Mouse (Mus musculus): ENCODE measurements at regions not wholly inside any gene's neighbourhood (a gene's known extent, or its start where the extent isn't known, plus 50 kb on each side); places are given as distances from the start of the nearest gene placed in this dataset.

DNA sequence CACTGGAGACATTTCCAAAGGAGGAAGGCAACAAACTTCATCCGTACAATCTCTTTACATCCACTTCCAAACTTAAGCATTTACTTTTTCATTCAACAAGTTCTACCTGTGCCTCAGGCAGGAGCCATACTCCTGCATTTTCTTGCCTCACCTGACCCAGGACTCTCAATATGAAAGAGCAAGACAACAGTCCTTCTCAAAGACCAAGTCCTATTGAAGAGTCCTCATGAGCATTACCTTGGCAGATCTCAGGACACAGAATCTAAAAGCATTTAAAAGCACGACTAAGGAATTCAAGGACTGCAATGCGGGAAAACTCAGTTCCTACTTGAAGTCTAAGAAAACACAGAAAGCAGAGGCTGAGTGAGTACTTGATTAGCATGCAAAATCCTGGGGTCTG is 286.5 kb downstream of the Kcnrg start:
- no peaks in the 10 kb centered on the region for H3K4me1 ChIP-seq
- H3K4me3 ChIP-seq = no peak overlapping the region
- ATAC-seq = no peak
- no peak overlapping the region for H3K9ac ChIP-seq
- H3K36me3 ChIP-seq (ENCODE audit: poor library complexity, severe bottlenecking) = no peaks in the 10 kb centered on the region
- no peaks in the 10 kb centered on the region for H3K9me3 ChIP-seq (replicated peaks)
- H3K4me2 ChIP-seq = no peak overlapping the region
- H3K27ac ChIP-seq = no peak overlapping the region
- H3K27me3 ChIP-seq = no peaks in the 10 kb centered on the region
- WGBS = 79% methylated on average over 3 of the region's 3 CpGs

DNA sequence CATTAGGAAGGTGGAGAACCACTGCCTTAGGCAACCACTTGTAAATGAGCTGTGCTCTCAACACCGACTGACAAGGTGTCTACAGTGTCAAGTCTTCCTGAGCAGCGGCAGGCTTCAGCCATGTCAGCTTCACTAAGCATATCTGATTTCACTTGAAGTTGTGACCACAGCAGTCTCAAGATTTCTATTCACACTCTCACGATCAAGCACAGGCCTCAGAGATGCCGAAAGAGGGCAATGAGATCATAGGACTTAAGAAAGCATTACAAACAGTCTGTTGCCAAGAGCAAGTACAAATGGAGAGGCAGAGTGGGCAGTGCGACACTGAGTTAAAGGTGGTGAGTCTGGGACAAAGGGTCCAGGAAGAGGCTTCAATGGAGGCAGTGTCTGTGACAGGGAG is 289.6 kb downstream of the Kcnrg start:
- Histone ChIP-seq H3K4me1 (no peaks in the 10 kb centered on the region), H3K9me3 (replicated peaks) (peaks cover 1% of the 10 kb centered on the region; the same call in 1 of the 2 replicates), H3K4me2 (no peak overlapping the region), H3K9ac (no peak overlapping the region), H3K36me3 (ENCODE audit: poor library complexity, severe bottlenecking) (no peaks in the 10 kb centered on the region), H3K27me3 (no peaks in the 10 kb centered on the region), H3K4me3 (no peak overlapping the region), H3K27ac (no peak overlapping the region)
- no peak for ATAC-seq
- 79% methylated on average over 5 of the region's 5 CpGs for WGBS

DNA sequence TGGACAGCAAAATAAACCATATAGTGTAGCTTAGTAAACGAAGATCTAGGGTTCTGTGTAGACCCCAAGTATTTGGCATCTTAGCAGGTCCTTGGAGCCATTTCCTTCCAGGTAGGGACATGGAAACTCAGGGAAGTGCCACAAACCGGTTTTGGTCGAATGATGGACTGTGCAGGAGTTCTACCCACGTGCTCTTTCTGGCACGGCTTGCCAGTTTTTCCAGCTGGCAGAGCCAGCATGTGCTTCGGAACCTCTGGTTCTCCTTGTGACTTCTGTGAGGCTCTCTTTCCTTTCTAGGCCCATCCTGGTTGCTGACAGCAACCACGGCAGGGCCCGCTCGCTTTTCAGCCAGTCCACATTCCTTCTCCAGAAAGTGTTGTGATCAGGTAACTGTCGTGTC is 291.4 kb downstream of the Kcnrg start:
- H3K36me3 ChIP-seq (ENCODE audit: poor library complexity, severe bottlenecking) = no peaks in the 10 kb centered on the region
- WGBS = 90% methylated on average over 10 of the region's 10 CpGs
- H3K27ac ChIP-seq = no peak overlapping the region
- H3K27me3 ChIP-seq = no peaks in the 10 kb centered on the region
- H3K4me3 ChIP-seq = no peak overlapping the region
- H3K4me1 ChIP-seq = no peaks in the 10 kb centered on the region
- H3K9ac ChIP-seq = no peak overlapping the region
- no peak overlapping the region for H3K4me2 ChIP-seq
- peaks cover 4% of the 10 kb centered on the region; the same call in 1 of the 2 replicates for H3K9me3 ChIP-seq (replicated peaks)
- ATAC-seq = no peak

DNA sequence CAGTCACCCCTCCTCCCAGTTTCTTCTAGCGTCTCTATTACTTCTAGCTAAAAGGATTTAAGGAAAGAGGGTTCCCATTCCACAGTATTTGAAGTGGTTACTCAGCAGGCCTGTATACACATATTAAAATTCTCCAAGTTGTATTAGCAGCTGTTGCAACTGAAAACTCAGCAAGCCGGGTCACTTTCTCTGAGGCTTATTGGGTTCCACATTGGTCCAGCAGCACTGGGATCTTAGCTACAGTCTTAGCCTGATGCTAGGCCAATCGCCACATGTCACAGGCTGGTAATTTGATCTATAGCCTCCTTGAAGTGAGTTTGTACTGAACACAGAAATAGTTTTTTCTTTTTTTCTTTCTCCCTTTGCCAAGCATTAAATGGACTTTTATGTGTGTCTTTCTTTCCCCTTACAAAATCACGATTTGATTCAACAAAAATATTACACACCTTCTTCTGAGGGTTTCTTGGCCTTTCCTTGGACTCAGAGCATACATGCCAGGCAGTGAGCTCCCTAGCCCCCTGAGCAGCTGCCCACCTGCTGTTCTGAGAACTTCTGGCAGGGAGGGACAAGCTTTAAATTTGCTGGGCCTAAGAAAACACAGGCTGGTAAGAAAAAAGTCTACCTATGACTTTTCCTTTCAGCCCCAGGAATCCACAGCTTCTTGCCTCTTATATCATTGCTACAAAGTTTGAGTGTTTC is 297.3 kb downstream of the Kcnrg start:
- no peaks in the 10 kb centered on the region for H3K36me3 ChIP-seq (ENCODE audit: poor library complexity, severe bottlenecking)
- H3K27ac ChIP-seq = no peak overlapping the region
- peaks cover 4% of the 10 kb centered on the region; the same call in 1 of the 2 replicates for H3K9me3 ChIP-seq (replicated peaks)
- no peaks in the 10 kb centered on the region for H3K4me1 ChIP-seq
- WGBS = 84% methylated on average over 4 of the region's 4 CpGs
- H3K4me3 ChIP-seq = no peak overlapping the region
- no peak overlapping the region for H3K4me2 ChIP-seq
- no peaks in the 10 kb centered on the region for H3K27me3 ChIP-seq
- ATAC-seq = no peak
- H3K9ac ChIP-seq = no peak overlapping the region

DNA sequence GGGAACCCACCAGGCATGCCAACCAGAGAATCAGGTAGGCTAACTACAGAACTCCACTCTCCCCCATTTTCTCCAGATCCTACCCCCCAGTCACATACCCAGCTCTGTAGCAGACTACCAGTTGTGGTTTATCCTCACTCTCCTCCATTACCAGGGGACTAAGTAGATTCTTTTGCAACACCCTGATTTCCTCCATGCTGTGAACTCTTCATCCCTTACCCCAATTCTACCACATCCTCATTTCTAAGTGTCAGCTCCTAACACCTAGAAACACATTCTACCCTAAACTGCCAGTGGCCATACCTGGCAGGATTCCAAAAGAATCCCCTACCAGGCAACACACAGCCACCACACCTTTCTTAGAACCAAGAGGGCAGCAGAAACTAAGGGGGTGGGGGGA is 310.9 kb downstream of the Kcnrg start:
- H3K4me3 ChIP-seq = no peak overlapping the region
- no peaks in the 10 kb centered on the region for H3K36me3 ChIP-seq (ENCODE audit: poor library complexity, severe bottlenecking)
- no peak overlapping the region for H3K4me2 ChIP-seq
- no peak overlapping the region for H3K27ac ChIP-seq
- H3K4me1 ChIP-seq = no peaks in the 10 kb centered on the region
- H3K9ac ChIP-seq = no peak overlapping the region
- H3K9me3 ChIP-seq (replicated peaks) = 0 out of 2 replicates have a peak, but pooled peaks cover 3% of the 10 kb centered on the region
- ATAC-seq = no peak
- H3K27me3 ChIP-seq = no peaks in the 10 kb centered on the region

DNA sequence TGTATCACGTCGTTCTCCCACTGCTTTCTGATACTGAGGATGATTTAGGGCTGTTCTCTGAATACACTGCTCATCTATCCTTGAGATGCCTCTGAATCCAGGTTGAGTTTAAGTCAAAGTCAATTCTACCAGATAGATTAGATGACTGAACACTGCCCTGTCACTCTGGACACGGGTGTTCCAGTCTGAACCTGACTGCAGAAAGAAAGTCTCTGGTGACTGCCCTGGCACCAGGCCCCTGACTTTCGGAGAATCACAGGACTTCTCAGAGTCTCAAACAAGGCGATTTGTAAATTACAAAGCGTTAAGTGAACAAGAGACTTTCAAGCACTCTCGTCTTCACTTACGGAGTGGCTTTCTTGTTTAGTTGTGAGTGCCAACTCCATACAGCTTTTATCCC is 324.6 kb downstream of the Kcnrg start:
- H3K4me2 ChIP-seq = no peak overlapping the region
- H3K36me3 ChIP-seq (ENCODE audit: poor library complexity, severe bottlenecking) = no peaks in the 10 kb centered on the region
- H3K9ac ChIP-seq = no peak overlapping the region
- H3K4me1 ChIP-seq = no peaks in the 10 kb centered on the region
- ATAC-seq = no peak
- no peak overlapping the region for H3K4me3 ChIP-seq
- no peak overlapping the region for H3K27ac ChIP-seq
- H3K9me3 ChIP-seq (replicated peaks) = no peaks in the 10 kb centered on the region; the same call in 1 of the 2 replicates
- WGBS = 79% methylated on average over 8 of the region's 8 CpGs
- H3K27me3 ChIP-seq = no peaks in the 10 kb centered on the region

DNA sequence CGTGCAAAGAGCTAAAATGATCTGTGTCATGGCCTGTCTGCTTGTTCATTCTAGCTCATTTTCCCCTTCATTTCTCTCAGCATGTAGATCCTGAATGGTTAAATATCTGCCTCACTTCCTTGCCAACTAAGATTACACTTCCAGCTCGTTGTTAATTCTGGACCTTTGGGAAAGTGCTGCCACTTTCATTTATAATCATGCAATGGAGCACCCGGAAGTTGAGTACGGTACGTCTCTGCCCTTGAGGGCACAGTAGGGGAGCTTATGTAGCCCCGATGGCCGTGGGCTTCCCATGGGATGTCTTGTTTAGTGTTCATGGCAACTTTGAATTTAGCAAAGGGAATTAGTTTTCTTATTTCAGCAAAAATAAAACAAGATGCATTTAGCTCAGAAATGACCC is 334.4 kb downstream of the Kcnrg start:
- 84% methylated on average over 7 of the region's 7 CpGs for WGBS
- Histone ChIP-seq H3K4me3 (no peak overlapping the region), H3K27ac (no peak overlapping the region)

DNA sequence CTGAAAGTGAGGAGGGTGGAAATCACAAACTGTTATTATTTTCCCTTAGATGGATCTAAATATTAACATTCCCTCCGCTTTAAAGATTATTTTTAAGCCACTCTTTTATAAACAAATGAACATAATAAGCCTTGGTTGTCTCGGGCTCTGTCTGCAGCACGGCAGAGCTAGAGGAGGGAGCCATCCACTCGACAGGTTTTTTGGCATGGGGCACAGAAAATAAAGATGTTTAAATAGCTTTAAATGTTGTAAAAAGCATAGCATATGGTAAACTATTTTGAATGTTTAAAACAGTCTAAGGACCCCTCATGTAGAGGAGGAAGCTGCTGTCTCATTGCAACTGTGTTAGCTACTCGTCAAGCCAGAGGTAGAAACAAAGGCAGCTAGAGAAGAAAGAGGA is 338.4 kb downstream of the Kcnrg start:
- WGBS = 18% methylated on average over 5 of the region's 5 CpGs
- Histone ChIP-seq H3K27ac (no peak overlapping the region), H3K36me3 (ENCODE audit: poor library complexity, severe bottlenecking) (no peaks in the 10 kb centered on the region), H3K27me3 (no peaks in the 10 kb centered on the region), H3K9me3 (replicated peaks) (no peaks in the 10 kb centered on the region), H3K4me3 (no peak overlapping the region), H3K4me2 (no peak overlapping the region), H3K4me1 (peaks cover 16% of the 10 kb centered on the region), H3K9ac (no peak overlapping the region)
- ATAC-seq = no peak

More for the DNA sequence above, 334.4 kb downstream of the Kcnrg start:
- Histone ChIP-seq H3K4me1 (peaks cover 7% of the 10 kb centered on the region; the same call in 1 of the 2 replicates), H3K9ac (no peak overlapping the region), H3K27me3 (no peaks in the 10 kb centered on the region), H3K36me3 (ENCODE audit: poor library complexity, severe bottlenecking) (no peaks in the 10 kb centered on the region), H3K4me2 (no peak overlapping the region), H3K9me3 (replicated peaks) (no peaks in the 10 kb centered on the region; the same call in 1 of the 2 replicates)
- no peak for ATAC-seq

DNA sequence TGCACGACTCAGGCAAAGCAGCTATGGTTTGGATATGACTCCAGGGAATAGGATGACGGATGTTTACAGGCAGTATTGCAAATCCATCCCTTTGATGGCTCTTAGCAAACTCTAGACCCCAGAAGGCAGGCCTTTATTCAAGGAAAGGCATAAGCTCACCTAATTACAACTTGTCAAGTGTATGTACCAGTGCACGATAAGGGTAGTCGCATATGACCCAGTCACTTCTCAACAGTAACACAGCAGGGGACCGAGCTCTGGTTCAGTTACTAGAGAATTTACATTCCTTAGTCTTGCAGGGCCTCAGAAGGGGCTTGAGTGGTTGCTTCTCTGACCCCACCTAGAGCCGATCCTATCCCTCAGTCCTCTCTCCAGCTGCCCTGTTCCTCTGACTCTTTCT is 342.2 kb downstream of the Kcnrg start:
- ATAC-seq = no peak
- Histone ChIP-seq H3K36me3 (ENCODE audit: poor library complexity, severe bottlenecking) (no peaks in the 10 kb centered on the region), H3K27ac (no peak overlapping the region), H3K9ac (no peak overlapping the region), H3K4me2 (no peak overlapping the region), H3K4me3 (no peak overlapping the region), H3K9me3 (replicated peaks) (no peaks in the 10 kb centered on the region), H3K27me3 (no peaks in the 10 kb centered on the region), H3K4me1 (peaks cover 16% of the 10 kb centered on the region)
- WGBS = 50% methylated on average over 6 of the region's 6 CpGs

DNA sequence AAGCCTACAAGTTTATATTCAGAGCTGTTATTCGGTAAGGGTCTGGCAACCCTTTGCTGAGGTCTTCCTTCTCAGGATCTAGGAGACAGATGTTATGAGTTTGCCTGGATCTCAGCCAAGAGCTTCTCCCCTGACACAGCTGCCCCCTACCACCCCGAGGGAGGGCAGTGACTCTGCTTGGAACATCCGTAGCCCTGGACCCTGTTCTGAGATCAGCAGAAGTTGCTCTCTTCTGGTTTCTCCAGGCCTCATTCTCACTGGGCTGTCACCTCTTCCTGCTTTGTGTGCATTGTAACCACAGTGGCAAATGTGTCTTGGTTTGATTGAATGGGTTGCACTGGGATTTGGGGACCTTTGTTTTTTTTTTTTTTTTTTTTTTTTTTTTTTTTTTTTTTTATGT is 342.4 kb upstream of the Rnaseh2b start:
- Histone ChIP-seq H3K9ac (no peak overlapping the region), H3K36me3 (ENCODE audit: poor library complexity, severe bottlenecking) (no peaks in the 10 kb centered on the region), H3K9me3 (replicated peaks) (no peaks in the 10 kb centered on the region), H3K27ac (no peak overlapping the region), H3K4me3 (no peak overlapping the region), H3K27me3 (no peaks in the 10 kb centered on the region), H3K4me2 (no peak overlapping the region), H3K4me1 (peaks cover 16% of the 10 kb centered on the region)
- no peak for ATAC-seq
- WGBS = 68% methylated on average over 3 of the region's 3 CpGs

DNA sequence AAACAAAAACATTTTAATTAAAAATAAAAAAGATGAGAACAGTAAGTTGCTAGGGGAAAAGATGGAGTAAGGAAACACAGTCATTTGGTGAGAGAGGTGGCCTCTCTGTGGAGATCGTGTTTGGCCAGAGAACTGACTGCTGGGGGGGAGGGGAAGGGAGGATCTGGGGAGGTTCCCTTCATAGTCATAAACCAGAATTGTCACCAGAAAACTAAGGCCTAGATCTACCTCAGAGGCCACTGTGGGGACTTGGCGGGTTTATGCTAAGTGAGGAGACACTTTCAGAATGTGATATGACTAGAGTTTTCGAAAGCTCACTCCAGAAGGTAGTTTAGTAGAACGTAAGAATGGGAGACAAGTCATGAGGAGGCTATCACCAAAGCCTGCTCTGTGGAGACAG is 339.4 kb upstream of the Rnaseh2b start:
- H3K36me3 ChIP-seq (ENCODE audit: poor library complexity, severe bottlenecking) = no peaks in the 10 kb centered on the region
- no peak for ATAC-seq
- peaks cover 9% of the 10 kb centered on the region for H3K4me1 ChIP-seq
- no peaks in the 10 kb centered on the region for H3K9me3 ChIP-seq (replicated peaks)
- H3K27ac ChIP-seq = no peak overlapping the region
- no peak overlapping the region for H3K4me3 ChIP-seq
- H3K9ac ChIP-seq = no peak overlapping the region
- 90% methylated on average over 4 of the region's 4 CpGs for WGBS
- no peaks in the 10 kb centered on the region for H3K27me3 ChIP-seq
- no peak overlapping the region for H3K4me2 ChIP-seq

DNA sequence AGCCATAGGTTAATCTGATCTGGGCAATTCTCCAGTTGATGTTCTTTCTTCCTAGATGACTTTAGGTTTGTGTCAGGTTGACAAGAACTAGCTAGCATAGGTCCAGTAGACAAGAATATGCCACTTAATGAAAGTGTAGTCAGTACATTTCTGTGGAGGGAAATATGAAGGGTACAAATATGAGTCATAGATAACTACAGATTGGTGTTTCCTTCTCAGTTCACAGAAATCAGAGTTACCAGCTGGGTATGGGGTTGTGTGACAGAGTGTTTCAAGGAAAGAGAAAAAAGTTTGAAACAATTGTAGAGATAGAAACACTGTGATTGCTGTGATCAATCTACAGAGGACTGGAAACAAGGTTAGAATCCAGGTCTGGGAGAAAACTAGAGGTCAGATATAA is 337.0 kb upstream of the Rnaseh2b start:
- no peaks in the 10 kb centered on the region for H3K4me1 ChIP-seq
- H3K9me3 ChIP-seq (replicated peaks) = no peaks in the 10 kb centered on the region
- ATAC-seq = no peak
- no peaks in the 10 kb centered on the region for H3K27me3 ChIP-seq
- no peaks in the 10 kb centered on the region for H3K36me3 ChIP-seq (ENCODE audit: poor library complexity, severe bottlenecking)
- H3K27ac ChIP-seq = no peak overlapping the region
- H3K4me3 ChIP-seq = no peak overlapping the region
- H3K9ac ChIP-seq = no peak overlapping the region
- no peak overlapping the region for H3K4me2 ChIP-seq

DNA sequence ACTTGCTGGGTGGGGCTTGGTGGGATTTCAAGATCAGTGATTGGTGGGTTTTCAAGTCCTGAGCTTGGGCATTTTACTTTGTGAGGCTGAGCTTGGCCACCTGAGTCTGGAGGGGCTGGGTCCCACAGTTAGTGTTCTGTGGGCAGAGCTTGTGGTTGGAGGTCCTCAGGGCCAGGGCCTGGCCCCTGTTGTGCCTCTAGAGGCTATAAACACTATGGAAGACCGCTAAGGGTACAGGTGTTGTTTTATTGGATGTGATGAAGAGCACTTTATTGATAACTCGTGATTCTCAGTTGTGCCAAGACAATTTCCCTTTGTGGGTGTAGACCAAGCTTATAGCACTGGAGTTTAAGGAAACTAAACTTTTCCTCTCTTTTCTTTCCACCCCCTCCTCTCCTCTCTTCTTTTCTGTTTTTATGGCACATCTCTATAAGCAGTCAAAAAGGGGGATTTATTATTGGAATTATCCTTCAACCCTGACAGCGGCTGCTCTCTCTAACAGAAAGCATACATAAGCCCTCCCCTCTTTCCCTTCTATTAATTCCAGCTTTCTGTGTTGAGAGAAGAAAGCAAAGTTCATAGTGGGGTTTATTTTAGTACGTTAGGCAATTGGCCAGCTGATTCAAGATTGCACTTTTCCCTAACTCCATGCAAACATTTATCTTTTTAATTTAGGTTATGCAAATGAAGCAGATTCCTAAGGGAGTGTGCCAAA is 332.0 kb upstream of the Rnaseh2b start:
- Histone ChIP-seq H3K36me3 (ENCODE audit: poor library complexity, severe bottlenecking) (no peaks in the 10 kb centered on the region), H3K4me1 (no peaks in the 10 kb centered on the region), H3K9me3 (replicated peaks) (no peaks in the 10 kb centered on the region), H3K9ac (no peak overlapping the region), H3K4me2 (no peak overlapping the region), H3K4me3 (no peak overlapping the region), H3K27ac (no peak overlapping the region), H3K27me3 (no peaks in the 10 kb centered on the region)
- WGBS = 83% methylated on average over 4 of the region's 4 CpGs
- no peak for ATAC-seq
